Mouse (Mus musculus) v-Abl transformed pro-B cells (cell line): ENCODE data around the gene Gm16181.

Source experiments
- in situ Hi-C, 2 experiments: fragments of 400-800 bp; cut with MboI; formaldehyde crosslinking; loops; one replicate each; pipeline ENCODE4 v1.15.1; 2025; ENCODE audit not compliant: unreplicated experiment in 2 of 2

Gm16181 gene

GRCm38 (mm10) chr17:35194844-35195630, 25.6 kb upstream of the Gm16181 start:
- in situ Hi-C loops: no loop called here

- in situ Hi-C loops: no loop called here
Measured at GRCm38 (mm10) chr17:35195631-35196320, 24.9 kb upstream of the Gm16181 start.

- in situ Hi-C loops: no loop called here
Measured at GRCm38 (mm10) chr17:35196321-35196641, 24.4 kb upstream of the Gm16181 start.

DNA sequence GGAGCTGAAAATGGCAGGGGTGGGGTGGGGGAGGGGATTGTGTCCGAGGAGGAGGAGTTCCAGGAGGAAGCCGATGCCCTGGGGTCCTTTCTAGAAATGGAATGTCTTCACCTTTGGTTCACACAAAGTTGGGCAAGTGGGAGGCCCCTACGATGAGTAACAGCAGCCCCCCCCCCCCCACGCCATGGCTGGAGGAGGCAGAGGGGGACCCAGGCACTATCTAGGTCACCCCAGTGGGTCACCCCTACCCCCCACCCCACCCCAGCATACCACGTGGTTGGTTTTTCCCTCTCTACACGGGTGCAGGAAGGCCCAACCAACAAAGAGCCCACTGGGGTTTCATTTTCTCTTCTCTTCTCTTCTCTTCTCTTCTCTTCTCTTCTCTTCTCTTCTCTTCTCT, 23.5 kb upstream of the Gm16181 start:
- in situ Hi-C loops: no loop called here

GRCm38 (mm10) chr17:35198029-35198428, 22.6 kb upstream of the Gm16181 start:
- in situ Hi-C loops: no loop called here

GRCm38 (mm10) chr17:35198946-35199345, 21.7 kb upstream of the Gm16181 start:
- in situ Hi-C loops: no loop called here

GRCm38 (mm10) chr17:35200398-35200797, 20.2 kb upstream of the Gm16181 start:
- in situ Hi-C loops: no loop called here

- in situ Hi-C loops: no loop called here
Measured at GRCm38 (mm10) chr17:35201128-35201527, 19.5 kb upstream of the Gm16181 start.

- in situ Hi-C loops: no loop called here
Measured at GRCm38 (mm10) chr17:35201787-35202186, 18.8 kb upstream of the Gm16181 start, which contains the start of gene Tnf. Gene Tnf, minus strand, starts transcription at chr17:35202007.

DNA sequence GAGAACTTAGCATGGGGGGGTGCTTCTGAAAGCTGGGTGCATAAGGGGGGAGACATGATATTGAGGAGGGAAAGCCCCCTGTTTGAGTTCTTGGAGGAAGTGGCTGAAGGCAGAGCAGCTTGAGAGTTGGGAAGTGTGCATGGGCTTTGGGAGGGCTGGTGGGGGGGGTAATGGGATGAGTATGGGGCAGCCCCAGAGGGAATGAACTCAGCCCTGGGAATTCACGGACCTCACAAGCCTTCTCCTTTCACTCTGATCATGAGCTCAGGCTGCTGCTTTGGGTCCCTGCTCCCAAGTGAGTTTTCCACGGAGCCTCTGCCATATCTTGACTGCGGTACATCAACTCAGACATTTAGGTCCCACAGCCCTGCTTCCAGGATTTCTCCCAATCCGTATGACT, 18.2 kb upstream of the Gm16181 start:
- in situ Hi-C loops: no loop called here

- in situ Hi-C loops: no loop called here
Measured at GRCm38 (mm10) chr17:35204494-35205379, 15.9 kb upstream of the Gm16181 start, which contains the start of gene Lta. Gene Lta, minus strand, starts transcription at chr17:35205351.

DNA sequence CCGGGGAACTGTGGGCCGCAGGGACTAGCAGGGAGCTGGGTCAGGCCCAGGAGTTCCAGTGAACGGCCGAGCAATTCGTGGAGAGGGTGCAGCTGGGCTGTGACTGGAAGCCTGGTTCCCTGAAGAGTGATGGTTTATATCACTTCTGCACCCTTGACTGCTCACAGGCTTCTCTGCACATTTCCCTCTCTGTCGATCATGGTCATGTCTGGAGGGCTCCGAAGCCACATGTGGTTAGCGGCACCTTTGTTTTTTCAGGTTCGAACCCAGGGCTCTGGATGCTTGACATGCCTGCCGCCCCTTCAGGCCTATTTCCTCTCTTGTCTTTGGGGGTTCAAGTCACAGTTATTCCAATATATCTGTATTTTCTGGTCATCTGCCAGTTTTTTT, 15.3 kb upstream of the Gm16181 start:
- in situ Hi-C loops: no loop called here

DNA sequence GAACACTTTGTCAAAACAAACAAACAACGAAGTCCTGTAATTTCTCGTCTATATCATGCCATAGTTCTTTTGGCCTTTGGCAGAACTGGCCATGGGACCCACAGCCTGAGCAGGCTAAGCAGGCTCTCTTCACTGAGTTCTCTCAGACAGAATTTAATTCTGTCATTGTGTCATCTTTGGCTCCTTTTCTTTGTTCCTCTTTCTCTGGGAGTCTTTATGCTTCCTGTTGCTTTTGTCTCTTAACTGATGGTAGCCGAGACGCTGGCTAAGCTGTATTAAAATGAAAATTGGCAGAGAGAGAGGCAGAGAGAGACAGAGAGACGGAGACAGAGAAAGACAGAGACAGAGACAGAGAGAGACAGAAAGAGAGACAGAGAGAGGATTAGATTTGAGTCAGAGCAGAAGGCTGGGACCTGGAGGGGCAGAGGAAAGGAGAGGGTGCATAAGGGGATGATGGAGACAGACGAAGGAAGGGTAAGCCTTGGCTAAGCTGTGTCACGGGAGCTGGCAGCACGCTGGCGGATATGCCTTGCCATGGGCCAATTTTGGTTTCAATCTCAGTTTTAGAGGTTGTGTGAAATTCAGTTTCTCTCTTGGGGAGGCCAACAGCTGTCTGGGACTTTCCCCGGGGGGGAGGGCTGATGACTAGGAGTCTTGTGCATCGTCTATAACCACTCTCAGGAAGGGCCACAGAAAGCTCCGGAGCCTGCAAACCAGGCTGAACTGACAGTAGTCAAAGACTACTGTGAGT, 10.7 kb upstream of the Gm16181 start:
- in situ Hi-C loops: no loop called here

GRCm38 (mm10) chr17:35210593-35210992, 10.0 kb upstream of the Gm16181 start:
- in situ Hi-C loops: no loop called here

DNA sequence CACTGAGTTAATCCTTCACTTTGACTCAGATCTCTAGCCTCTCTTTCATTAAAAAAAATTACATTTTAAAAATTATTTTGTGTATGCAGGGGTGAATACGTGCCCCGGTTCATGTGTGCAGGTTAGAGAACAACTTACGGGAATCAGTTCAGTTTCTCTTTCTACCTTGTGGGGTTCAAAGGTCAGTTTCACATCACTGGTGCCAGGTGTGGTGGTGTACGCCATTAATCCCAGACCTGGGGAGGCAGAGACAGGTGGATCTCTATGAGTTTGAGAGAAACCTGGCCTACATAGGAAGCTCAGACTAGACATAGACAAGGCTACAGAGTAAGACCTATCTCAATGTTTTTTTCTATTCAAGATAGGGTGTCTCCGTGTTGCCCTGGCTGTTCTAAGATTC, 7.6 kb upstream of the Gm16181 start:
- in situ Hi-C loops: no loop called here

DNA sequence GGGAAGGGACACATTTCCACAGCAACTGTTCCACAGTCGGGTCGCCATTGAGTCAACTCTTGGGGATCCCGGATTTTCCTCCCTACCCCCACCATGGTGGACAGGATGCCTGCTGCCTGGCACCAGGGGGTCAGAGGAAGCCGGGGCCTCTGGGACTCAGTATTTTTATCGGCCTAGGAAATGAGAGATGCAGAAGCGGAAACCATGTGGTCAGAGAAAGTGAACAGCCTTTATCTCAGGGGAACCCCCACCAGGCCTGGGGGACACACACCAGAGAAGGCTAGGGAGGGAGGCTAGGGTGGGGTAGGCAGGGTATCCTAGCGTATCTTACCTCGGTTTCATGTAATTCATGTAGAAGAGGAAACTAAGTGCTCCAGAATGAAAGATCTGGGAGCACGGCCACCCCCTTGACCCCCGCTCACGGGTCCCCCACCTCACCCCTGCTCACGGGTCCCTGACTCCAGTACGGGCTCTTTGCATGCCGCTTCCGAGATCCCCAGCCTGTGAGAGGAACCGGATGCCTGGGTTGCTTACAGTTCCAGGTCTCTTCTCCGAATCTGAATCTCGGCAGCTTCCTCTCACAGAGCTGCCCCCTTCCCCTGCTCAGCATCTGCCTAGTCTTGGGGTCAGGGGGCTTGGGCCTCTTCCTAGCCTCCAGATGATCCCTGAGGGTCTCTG, 2.0 kb upstream of the Gm16181 start:
- in situ Hi-C loops: no loop called here

- in situ Hi-C loops: no loop called here
Measured at GRCm38 (mm10) chr17:35219601-35220041, 1.0 kb upstream of the Gm16181 start.

GRCm38 (mm10) chr17:35222299-35222698, 1.7 kb downstream of the Gm16181 start:
- in situ Hi-C loops: no loop called here

GRCm38 (mm10) chr17:35224641-35225040, 4.0 kb downstream of the Gm16181 start:
- in situ Hi-C loops: no loop called here

- in situ Hi-C loops: no loop called here
Measured at GRCm38 (mm10) chr17:35225456-35225855, 4.8 kb downstream of the Gm16181 start.
